In the genomic region with DNA sequence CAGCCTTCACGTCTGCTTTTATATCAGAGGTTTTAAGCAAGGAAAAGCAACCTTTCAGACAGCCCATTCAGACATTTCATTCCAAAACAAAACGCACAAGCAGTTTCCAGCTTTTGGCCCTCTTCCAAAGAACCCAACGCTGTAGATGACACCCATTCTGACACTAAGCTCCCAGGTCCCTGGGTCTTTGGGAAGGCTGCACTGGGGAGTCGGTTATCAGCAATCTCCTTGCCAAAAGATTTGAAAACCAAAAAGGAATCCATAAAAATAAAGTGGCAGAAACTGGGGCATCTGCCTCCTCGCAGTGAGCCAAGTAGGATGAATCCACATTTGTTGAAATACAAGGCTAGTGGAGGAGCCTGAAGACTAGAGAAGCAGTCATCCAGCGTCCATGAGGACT, we compare ENCODE assay signal across 9 mouse cellular contexts. TPM values are rescaled to one million over a fixed set of nuclear protein-coding genes. Genes with fewer than 3 reads are reported as not detected.
DNase-seq lines count a peak whose midpoint lies in the region; ATAC-seq and TF ChIP-seq lines count a peak whose summit lies in the region.
"Had no signal": no experiment of that assay in that cellular context is flagged by ENCODE, and none has a peak within 500 bp of the region (broad histone marks: within the 10 kb centered on the region; RNA-seq: fewer than 3 reads in every experiment).

No protein-coding gene starts in this region.

- no peak overlapping the region for H3K4me2 ChIP-seq in forebrain, embryonic 15.5 days (replicated peaks)
- H3K4me2 ChIP-seq in forebrain, embryonic 12.5 days, result no peak overlapping the region
- H3K4me2 ChIP-seq in lung, postnatal 0 days (replicated peaks; ENCODE audit: low read depth, low read length), result no peak overlapping the region

- H3K36me3 ChIP-seq in forebrain, embryonic 15.5 days, result no peaks in the 10 kb centered on the region
- no peaks in the 10 kb centered on the region for H3K36me3 ChIP-seq in forebrain, embryonic 12.5 days (replicated peaks)
- no peaks in the 10 kb centered on the region for H3K36me3 ChIP-seq in lung, postnatal 0 days (ENCODE audit: insufficient read depth, low read length)

- H3K4me3 ChIP-seq in forebrain, embryonic 15.5 days, result no peak overlapping the region
- no peak overlapping the region for H3K4me3 ChIP-seq in forebrain, embryonic 12.5 days (replicated peaks)
- no peak overlapping the region for H3K4me3 ChIP-seq in layer of hippocampus, adult 2 months
- H3K4me3 ChIP-seq in lung, postnatal 0 days (ENCODE audit: low read depth, low read length), result no peak overlapping the region

- DNase-seq in layer of hippocampus, adult 2 months (ENCODE audit: low spot score in 2 of 2), result no peak
- DNase-seq in layer of hippocampus, adult 11-12 months (ENCODE audit: low spot score), result no peak
- peak; percentile 68 for DNase-seq in brain, adult 2 months (ENCODE audit: low read depth, low spot score)
- peak; percentile 33 for DNase-seq in heart, postnatal 4 days
- DNase-seq in lung, postnatal 0 days (ENCODE audit: low spot score), result no peak

- H3K9me3 ChIP-seq in forebrain, embryonic 15.5 days, result no peaks in the 10 kb centered on the region
- no peaks in the 10 kb centered on the region for H3K9me3 ChIP-seq in forebrain, embryonic 12.5 days
- H3K9me3 ChIP-seq in lung, postnatal 0 days (ENCODE audit: low read length), result no peaks in the 10 kb centered on the region

- no peaks in the 10 kb centered on the region for H3K27me3 ChIP-seq in forebrain, embryonic 15.5 days
- H3K27me3 ChIP-seq in forebrain, embryonic 12.5 days, result no peaks in the 10 kb centered on the region
- no peaks in the 10 kb centered on the region for H3K27me3 ChIP-seq in lung, postnatal 0 days (replicated peaks; ENCODE audit: insufficient read depth, low read length)

- 44% methylated on average over 6 of the region's 6 CpGs for WGBS in forebrain, embryonic 15.5 days
- 74% methylated on average over 6 of the region's 6 CpGs for WGBS in forebrain, embryonic 12.5 days
- 50% methylated on average over 6 of the region's 6 CpGs for WGBS in lung, postnatal 0 days

- no peak for TF ChIP-seq EP300 in lung, postnatal 0 days (IDR thresholded peaks at IDR 0.05)

- no peak overlapping the region for H3K9ac ChIP-seq in forebrain, embryonic 15.5 days (replicated peaks)
- H3K9ac ChIP-seq in forebrain, embryonic 12.5 days, result no peak overlapping the region
- H3K9ac ChIP-seq in lung, postnatal 0 days (replicated peaks; ENCODE audit: low read depth), result no peak overlapping the region
- H3K9ac ChIP-seq: liver, embryonic 14.5 days had no signal

- ATAC-seq in forebrain, embryonic 15.5 days (replicated peaks), result no peak
- no peak for ATAC-seq in forebrain, embryonic 12.5 days (ENCODE audit: low FRiP score)
- no peak for ATAC-seq in granulocyte monocyte progenitor cell, adult 5-6 weeks (replicated peaks; ENCODE audit: poor library complexity, severe bottlenecking)
- ATAC-seq in lung, postnatal 0 days, result no peak

- H3K27ac ChIP-seq in forebrain, embryonic 15.5 days (replicated peaks), result peak overlapping the region; percentile 71
- H3K27ac ChIP-seq in forebrain, embryonic 12.5 days, result no peak overlapping the region
- H3K27ac ChIP-seq in layer of hippocampus, adult 2 months, result peak overlapping the region; percentile 64
- no peak overlapping the region for H3K27ac ChIP-seq in lung, postnatal 0 days (ENCODE audit: low read length)
- H3K27ac ChIP-seq: liver, embryonic 14.5 days had no signal

- peaks cover 27% of the 10 kb centered on the region for H3K4me1 ChIP-seq in forebrain, embryonic 15.5 days
- H3K4me1 ChIP-seq in forebrain, embryonic 12.5 days, result peaks cover 7% of the 10 kb centered on the region; the same call in 1 of the 2 replicates
- H3K4me1 ChIP-seq in lung, postnatal 0 days (ENCODE audit: insufficient read depth, low read depth, low read length), result no peaks in the 10 kb centered on the region

- no peak for TF ChIP-seq CTCF in layer of hippocampus, adult 2 months (conservative IDR thresholded peaks at IDR 0.05)
- no peak for TF ChIP-seq CTCF in lung, postnatal 0 days (IDR thresholded peaks at IDR 0.05)

RNA-seq across cellular contexts. Expression of a gene that starts 41.5 kb away (rescaled TPM):
- polyA plus RNA-seq in forebrain, embryonic 15.5 days (2015; fragmentation: Nextera tagmentation; extraction: Ambion mirVana), result 3.6 and 5.0 TPM in 2 replicates
- 8.5 and 9.5 TPM in 2 replicates for polyA plus RNA-seq in forebrain, embryonic 12.5 days (2016; fragmentation: Nextera tagmentation; extraction: Ambion mirVana)
- 10 to 100 TPM; 15.7 to 16.1 TPM for total RNA-seq in layer of hippocampus, adult 2 months (2021)
- 10 to 100 TPM; 39.2 to 44.0 TPM for total RNA-seq in heart, postnatal 4 days (2021)
- 9.1 TPM in 2 replicates for total RNA-seq in granulocyte monocyte progenitor cell, adult 5-6 weeks (2014; fragmentation: Nextera tagmentation)
- 8.9 and 9.3 TPM in 2 replicates for total RNA-seq in granulocyte monocyte progenitor cell, adult 5-6 weeks (2017)
- polyA plus RNA-seq in lung, postnatal 0 days (2015; fragmentation: Nextera tagmentation; extraction: Ambion mirVana), result 4.7 TPM in 2 replicates

Comparison
In these comparisons a context has a peak if more than half of its experiments do, and no peak if none do; other contexts are left out.
1. H3K27ac ChIP-seq: peak in forebrain, embryonic 15.5 days (single experiment) and layer of hippocampus, adult 2 months (single experiment); none in forebrain, embryonic 12.5 days (single experiment) and lung, postnatal 0 days (single experiment).
2. DNase-seq: peak in brain, adult 2 months (single experiment) and heart, postnatal 4 days (single experiment); none in layer of hippocampus, adult 2 months (0 of 2), layer of hippocampus, adult 11-12 months (single experiment) and lung, postnatal 0 days (single experiment).